Mouse (Mus musculus) MEL (cell line): ENCODE data around the gene 9130409I23Rik. TPM values are rescaled to one million over a fixed set of nuclear protein-coding genes. Genes with fewer than 3 reads are reported as not detected.

Source experiments
- DNase-seq: peaks from one replicate; pipeline ENCODE4 v3.0.0; 2011; ENCODE audit warnings: low read depth, low spot score
- H3K27ac ChIP-seq: 2 replicates; pipeline ENCODE4 v1.5.1; 2012; ENCODE audit warnings: low read depth, mild to moderate bottlenecking, control low read depth, low read length, moderate library complexity; ENCODE audit not compliant: control insufficient read depth
- H3K27me3 ChIP-seq, 2 experiments: fragments of 150-350 bp in 1 of 2; sonication (generic) in 1 of 2; 2 replicates each; pipeline ENCODE4 v1.6.1; 2012; ENCODE audit warnings: low read length in 2 of 2, mild to moderate bottlenecking in 2 of 2, improper control_type of control experiment in 1 of 2, moderate library complexity in 1 of 2; ENCODE audit not compliant: insufficient read depth in 2 of 2, control insufficient read depth in 1 of 2
- H3K36me3 ChIP-seq, 2 experiments: 2 replicates each; pipeline ENCODE4 v1.6.1; 2012 to 2014; ENCODE audit warnings: low read length in 2 of 2, improper control_type of control experiment in 1 of 2, inconsistent platforms in 1 of 2, mild to moderate bottlenecking in 1 of 2; ENCODE audit not compliant: insufficient read depth in 2 of 2, control insufficient read depth in 1 of 2
- H3K4me1 ChIP-seq, 2 experiments: fragments of 150-350 bp in 1 of 2; sonication (generic) in 1 of 2; 2 replicates each; pipeline ENCODE4 v1.6.1; 2012; ENCODE audit warnings: low read length in 2 of 2, improper control_type of control experiment in 1 of 2, mild to moderate bottlenecking in 1 of 2; ENCODE audit not compliant: insufficient read depth in 2 of 2, control insufficient read depth in 1 of 2
- H3K4me3 ChIP-seq, 2 experiments: fragments of 150-350 bp in 1 of 2; sonication (generic) in 1 of 2; 2 replicates each; pipeline ENCODE4 v1.5.1; 2012; ENCODE audit warnings: low read depth in 2 of 2, low read length in 2 of 2, mild to moderate bottlenecking in 2 of 2, moderate library complexity in 2 of 2, control low read depth in 1 of 2, improper control_type of control experiment in 1 of 2; ENCODE audit not compliant: control insufficient read depth in 1 of 2, insufficient read depth in 1 of 2
- H3K79me2 ChIP-seq: 2 replicates; pipeline ENCODE4 v1.6.1; 2012; ENCODE audit warnings: mild to moderate bottlenecking, low read length, moderate library complexity; ENCODE audit not compliant: control insufficient read depth, poor library complexity, insufficient read depth
- H3K9ac ChIP-seq: 2 replicates; pipeline ENCODE4 v1.6.1; 2012; ENCODE audit warnings: low read depth, mild to moderate bottlenecking, control low read depth, low read length, moderate library complexity; ENCODE audit not compliant: control insufficient read depth, poor library complexity, severe bottlenecking
- H3K9me3 ChIP-seq: fragments of 150-350 bp; sonication (generic); replicated peaks from 2 replicates; pipeline ENCODE4 v1.6.1; 2012; ENCODE audit warnings: mild to moderate bottlenecking, low read length, improper control_type of control experiment, moderate library complexity; ENCODE audit not compliant: insufficient read depth
- CHD1 ChIP-seq: IDR thresholded peaks from 2 replicates; pipeline ENCODE4 v1.6.1; 2012; ENCODE audit warnings: low read depth, mild to moderate bottlenecking, inconsistent platforms, low read length, improper control_type of control experiment
- E2F4 ChIP-seq: IDR thresholded peaks from 2 replicates; pipeline ENCODE4 v1.6.1; 2011; ENCODE audit warnings: low read depth, low read length, improper control_type of control experiment, borderline replicate concordance
- ELF1 ChIP-seq: IDR thresholded peaks from 2 replicates; pipeline ENCODE4 v1.6.1; 2014; ENCODE audit warnings: low read depth, mild to moderate bottlenecking, inconsistent platforms, low read length, improper control_type of control experiment, moderate library complexity
- ETS1 ChIP-seq: IDR thresholded peaks from 2 replicates; pipeline ENCODE4 v1.6.1; 2012; ENCODE audit warnings: low read depth, mild to moderate bottlenecking, inconsistent platforms, low read length, improper control_type of control experiment, moderate library complexity
- GATA1 ChIP-seq: IDR thresholded peaks from 2 replicates; pipeline ENCODE4 v1.6.1; 2011; ENCODE audit warnings: low read depth, low read length, improper control_type of control experiment
- KAT2A ChIP-seq: conservative IDR thresholded peaks from 2 replicates; pipeline ENCODE4 v1.6.1; 2012; ENCODE audit warnings: low read depth, low read length, improper control_type of control experiment, inconsistent platforms
- MAFK ChIP-seq: IDR thresholded peaks from 2 replicates; pipeline ENCODE4 v1.6.1; 2011; ENCODE audit warnings: low read depth, mild to moderate bottlenecking, low read length, improper control_type of control experiment, borderline replicate concordance
- MAX ChIP-seq: IDR thresholded peaks from 2 replicates; pipeline ENCODE4 v1.6.1; 2011; ENCODE audit warnings: low read length, improper control_type of control experiment
- MAZ ChIP-seq: IDR thresholded peaks from 2 replicates; pipeline ENCODE4 v1.6.1; 2012; ENCODE audit warnings: low read depth, mild to moderate bottlenecking, inconsistent platforms, low read length, improper control_type of control experiment
- MEF2A ChIP-seq: IDR thresholded peaks from 2 replicates; pipeline ENCODE4 v1.6.1; 2014; ENCODE audit warnings: low read depth, mild to moderate bottlenecking, inconsistent platforms, low read length, improper control_type of control experiment; ENCODE audit not compliant: poor library complexity, insufficient replicate concordance, severe bottlenecking; ENCODE audit errors: extremely low read depth
- NELFE ChIP-seq: IDR thresholded peaks from 2 replicates; pipeline ENCODE4 v1.6.1; 2011; ENCODE audit warnings: low read depth, low read length, improper control_type of control experiment
- POLR2AphosphoS2 ChIP-seq: IDR thresholded peaks from 2 replicates; pipeline ENCODE4 v1.6.1; 2011; ENCODE audit warnings: low read length, improper control_type of control experiment
- POLR2AphosphoS5 ChIP-seq: IDR thresholded peaks from 2 replicates; pipeline ENCODE4 v1.6.1; 2012; ENCODE audit warnings: low read depth, borderline replicate concordance, mild to moderate bottlenecking, inconsistent platforms, low read length, moderate library complexity, mixed read lengths
- RAD21 ChIP-seq: IDR thresholded peaks from 2 replicates; pipeline ENCODE4 v1.6.1; 2011; ENCODE audit warnings: mild to moderate bottlenecking, low read depth, low read length, improper control_type of control experiment
- RCOR1 ChIP-seq: IDR thresholded peaks from 2 replicates; pipeline ENCODE4 v1.6.1; 2012; ENCODE audit warnings: low read depth, mild to moderate bottlenecking, inconsistent platforms, low read length, improper control_type of control experiment
- SIN3A ChIP-seq: IDR thresholded peaks from 2 replicates; pipeline ENCODE4 v1.6.1; 2012; ENCODE audit warnings: low read length, improper control_type of control experiment, inconsistent platforms
- TBP ChIP-seq: IDR thresholded peaks from 2 replicates; pipeline ENCODE4 v1.8.0; 2011; ENCODE audit warnings: low read depth, low read length, improper control_type of control experiment
- TCF12 ChIP-seq: IDR thresholded peaks from 2 replicates; pipeline ENCODE4 v1.6.1; 2014; ENCODE audit warnings: low read depth, mild to moderate bottlenecking, inconsistent platforms, low read length, improper control_type of control experiment, moderate library complexity
- UBTF ChIP-seq: IDR thresholded peaks from 2 replicates; pipeline ENCODE4 v1.6.1; 2012; ENCODE audit warnings: low read depth, mild to moderate bottlenecking, inconsistent platforms, low read length, improper control_type of control experiment, moderate library complexity, borderline replicate concordance; ENCODE audit not compliant: insufficient read depth
- USF1 ChIP-seq: IDR thresholded peaks from 2 replicates; pipeline ENCODE4 v1.6.1; 2014; ENCODE audit warnings: low read depth, mild to moderate bottlenecking, inconsistent platforms, low read length, improper control_type of control experiment, moderate library complexity
- USF2 ChIP-seq, 2 experiments: IDR thresholded peaks; 2 replicates each; pipeline ENCODE4 v1.6.1; 2011 to 2012; ENCODE audit warnings: improper control_type of control experiment in 2 of 2, low read length in 2 of 2, borderline replicate concordance in 1 of 2, inconsistent platforms in 1 of 2, low read depth in 1 of 2, mild to moderate bottlenecking in 1 of 2; ENCODE audit not compliant: insufficient read depth in 1 of 2
- ZC3H11A ChIP-seq: IDR thresholded peaks from 2 replicates; pipeline ENCODE4 v1.6.1; 2012; ENCODE audit warnings: low read depth, mild to moderate bottlenecking, inconsistent platforms, low read length, improper control_type of control experiment
- ZNF384 ChIP-seq: IDR thresholded peaks from 2 replicates; pipeline ENCODE4 v1.6.1; 2012; ENCODE audit warnings: low read depth, mild to moderate bottlenecking, inconsistent platforms, low read length, improper control_type of control experiment
- polyA plus RNA-seq, 2 experiments: library from polyadenylated mRNA; stranded (reverse) in 1 of 2; unstranded in 1 of 2; fragments of >175 nt in 1 of 2; fragments of >200 nt in 1 of 2; gene quantifications; 2 replicates each; pipeline versions ENCODE4 v1.2.1 to v1.2.4; 2012; ENCODE audit warnings: low replicate concordance in 2 of 2, low read depth in 1 of 2; ENCODE audit not compliant: insufficient read length in 2 of 2, insufficient read depth in 1 of 2, missing spikeins in 1 of 2
- total RNA-seq: library from RNA; depleted of rRNA; stranded (reverse); fragments of 300-350 nt; gene quantifications from 2 replicates; pipeline ENCODE4 v1.2.3, GENCODE M21; 2012

Gene 9130409I23Rik
- total and polyA plus RNA-seq, 3 experiments = not detected

DNA sequence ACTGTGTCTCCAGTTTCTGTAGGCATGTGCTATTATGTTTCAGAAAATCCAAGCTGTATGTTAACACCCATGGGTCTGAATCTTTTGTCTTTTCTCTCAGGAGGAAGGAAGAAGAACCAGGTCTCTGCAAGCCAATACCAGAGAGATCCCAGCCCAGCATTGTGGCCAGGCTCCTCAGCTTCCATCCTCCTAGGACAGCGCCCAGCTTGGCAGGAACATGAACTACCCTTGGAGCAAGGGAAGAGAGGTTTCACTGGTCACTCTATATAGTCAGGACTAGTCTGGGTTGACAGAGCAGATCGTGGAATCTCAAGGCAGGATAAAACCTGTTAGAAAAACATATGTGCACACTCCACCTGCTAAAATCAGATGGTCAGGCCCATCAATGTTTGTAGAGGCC, 47.2 kb upstream of the 9130409I23Rik start:
- Histone ChIP-seq H3K79me2 (no peaks in the 10 kb centered on the region), H3K9ac (no peak overlapping the region), H3K4me3 (no peak overlapping the region), H3K27me3 (peaks cover 7 to 9% of the 10 kb centered on the region in 2 experiments), H3K4me1 (no peaks in the 10 kb centered on the region), H3K27ac (no peak overlapping the region), H3K36me3 (no peaks in the 10 kb centered on the region), H3K9me3 (no peaks in the 10 kb centered on the region)
- TF ChIP-seq GATA1 = no peak
- TF ChIP-seq E2F4 = no peak
- no peak for TF ChIP-seq MAZ
- TF ChIP-seq TCF12 = no peak
- no peak for DNase-seq

DNA sequence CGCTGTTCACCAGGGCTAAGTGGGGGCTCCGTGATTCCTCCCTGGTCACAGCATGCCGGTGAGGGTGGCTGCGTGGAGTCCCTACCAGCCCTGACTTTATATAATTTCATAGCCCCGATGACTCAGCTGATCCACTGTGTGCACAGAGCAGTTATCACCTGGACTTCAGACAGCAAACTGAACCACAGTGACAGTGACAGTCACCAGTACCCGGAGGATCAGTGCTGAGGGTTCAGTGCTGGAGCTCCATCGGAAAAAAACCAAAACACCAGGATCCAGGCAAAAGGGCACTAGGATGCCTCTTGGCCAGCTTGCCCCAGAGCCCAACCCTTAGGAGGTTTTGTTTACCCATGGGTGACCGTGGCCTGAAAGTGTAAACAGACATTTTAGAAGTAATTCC, 45.7 kb upstream of the 9130409I23Rik start:
- H3K36me3 ChIP-seq = no peaks in the 10 kb centered on the region

DNA sequence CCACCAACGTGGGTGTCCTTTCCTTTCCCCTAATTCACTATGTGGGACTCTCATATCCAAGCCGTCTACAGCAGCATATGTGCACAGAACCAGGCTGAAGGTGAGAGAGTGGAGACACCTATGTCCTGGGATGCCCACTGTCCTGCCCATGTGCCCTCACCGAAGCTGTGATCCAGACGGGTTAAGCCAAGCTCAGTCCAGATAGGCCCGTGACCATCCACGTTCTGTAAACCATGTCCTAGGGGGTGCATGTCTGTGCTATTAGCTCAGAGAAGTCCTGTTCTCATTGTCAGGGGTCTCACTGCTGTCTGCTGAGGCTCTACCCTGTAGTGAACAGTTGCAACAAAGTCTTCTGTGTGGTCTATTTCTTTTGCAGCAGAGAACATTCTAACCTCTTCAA, 43.2 kb upstream of the 9130409I23Rik start:
- TF ChIP-seq UBTF (no peak), USF1 (no peak), USF2 (IDR thresholded peaks at IDR 0.05; ENCODE audit: borderline replicate concordance in 1 of 2, insufficient read depth in 1 of 2, low read depth in 1 of 2, low read length in 2 of 2) (no peak), E2F4 (no peak), POLR2AphosphoS2 (no peak), SIN3A (no peak), ZC3H11A (no peak), RAD21 (no peak), CHD1 (no peak), RCOR1 (no peak), MEF2A (no peak), MAX (no peak), NELFE (no peak), ETS1 (no peak), MAFK (no peak), POLR2AphosphoS5 (no peak), ZNF384 (no peak)
- H3K4me1 ChIP-seq = no peaks in the 10 kb centered on the region
- H3K27ac ChIP-seq = no peak overlapping the region
- H3K9me3 ChIP-seq = no peaks in the 10 kb centered on the region
- peaks cover 2 to 6% of the 10 kb centered on the region in 2 experiments for H3K27me3 ChIP-seq
- no peaks in the 10 kb centered on the region for H3K36me3 ChIP-seq
- H3K9ac ChIP-seq = no peak overlapping the region
- DNase-seq = no peak
- no peaks in the 10 kb centered on the region for H3K79me2 ChIP-seq
- no peak overlapping the region for H3K4me3 ChIP-seq

More for the DNA sequence above, 45.7 kb upstream of the 9130409I23Rik start:
- no peak overlapping the region for H3K9ac ChIP-seq
- TF ChIP-seq ELF1 = no peak
- no peak for TF ChIP-seq GATA1
- no peak for TF ChIP-seq TBP
- TF ChIP-seq POLR2AphosphoS5 = no peak
- no peak for TF ChIP-seq E2F4
- no peak for TF ChIP-seq UBTF
- TF ChIP-seq MAZ = no peak
- no peak for TF ChIP-seq RCOR1
- TF ChIP-seq KAT2A = no peak
- TF ChIP-seq, all 39 proteins: peak for 0
- Histone ChIP-seq H3K79me2 (no peaks in the 10 kb centered on the region), H3K4me3 (no peak overlapping the region), H3K9me3 (no peaks in the 10 kb centered on the region), H3K27ac (no peak overlapping the region), H3K27me3 (peaks cover 7 to 9% of the 10 kb centered on the region in 2 experiments), H3K4me1 (no peaks in the 10 kb centered on the region)
- no peak for DNase-seq
